Mouse (Mus musculus): ENCODE measurements around the gene Tcf7l2.

Gene Tcf7l2

DNA sequence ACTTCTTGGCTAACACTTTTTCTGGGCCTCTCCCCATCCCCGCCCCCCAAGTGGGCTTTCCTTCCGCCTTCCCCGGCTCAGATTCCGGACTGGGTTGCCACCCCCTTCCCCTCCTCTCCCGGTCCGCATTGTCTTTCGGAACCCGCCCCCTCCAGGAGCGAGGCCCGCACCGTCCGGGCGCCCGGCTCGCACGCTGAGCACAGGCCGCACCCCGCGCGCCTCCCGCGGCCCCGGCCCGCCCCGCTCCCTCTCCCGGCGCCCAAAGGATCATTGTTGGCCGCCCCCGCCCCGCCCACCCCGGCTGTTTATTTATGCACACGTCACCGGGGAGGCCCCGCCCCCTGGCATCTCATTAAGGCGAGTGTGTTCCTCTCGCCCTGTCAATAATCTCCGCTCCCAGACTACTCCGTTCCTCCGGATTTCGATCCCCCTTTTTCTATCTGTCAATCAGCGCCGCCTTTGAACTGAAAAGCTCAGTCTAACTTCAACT is at the start of gene Tcf7l2:
Gene Tcf7l2, plus strand, starts transcription at position 382 of the 490 bp plus-strand sequence.
- peak; percentile 90 to 95 for DNase-seq (ENCODE audit: inconsistent age in 2 of 2, low spot score in 1 of 2)

- no peak for DNase-seq (ENCODE audit: inconsistent age in 2 of 2, low spot score in 1 of 2)
Observed at GRCm38 (mm10) chr19:55694651-55695050, 47.0 kb upstream of the Tcf7l2 start.

- DNase-seq (ENCODE audit: inconsistent age in 2 of 2, low spot score in 1 of 2): no peak
Observed at GRCm38 (mm10) chr19:55695418-55695817, 46.2 kb upstream of the Tcf7l2 start.

- DNase-seq (ENCODE audit: inconsistent age in 2 of 2, low spot score in 1 of 2): no peak
Observed at GRCm38 (mm10) chr19:55698892-55699291, 42.7 kb upstream of the Tcf7l2 start.

DNA sequence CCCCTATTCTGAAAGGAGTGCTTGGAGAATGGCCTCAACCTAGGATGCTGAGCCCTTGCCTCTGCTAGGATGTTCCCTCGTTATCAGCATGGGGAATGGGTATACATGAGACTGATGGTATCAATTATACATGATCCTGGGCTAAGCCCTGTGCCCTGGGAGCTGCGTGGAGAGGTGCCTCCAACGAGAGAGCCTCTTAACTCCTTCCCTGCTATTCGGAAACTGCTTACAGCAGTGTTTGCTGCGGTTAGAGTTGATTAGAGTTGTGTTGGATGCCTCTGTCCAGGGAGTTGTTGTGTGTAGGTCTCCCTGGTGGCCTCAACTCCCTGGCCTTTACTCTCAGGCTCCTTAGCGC is 41.4 kb upstream of the Tcf7l2 start:
- DNase-seq (ENCODE audit: inconsistent age in 2 of 2, low spot score in 1 of 2): no peak

- DNase-seq (ENCODE audit: inconsistent age in 2 of 2, low spot score in 1 of 2): no peak
Observed at GRCm38 (mm10) chr19:55700569-55701282, 40.9 kb upstream of the Tcf7l2 start.

- no peak for DNase-seq (ENCODE audit: inconsistent age in 2 of 2, low spot score in 1 of 2)
Observed at GRCm38 (mm10) chr19:55701283-55701633, 40.4 kb upstream of the Tcf7l2 start.

DNA sequence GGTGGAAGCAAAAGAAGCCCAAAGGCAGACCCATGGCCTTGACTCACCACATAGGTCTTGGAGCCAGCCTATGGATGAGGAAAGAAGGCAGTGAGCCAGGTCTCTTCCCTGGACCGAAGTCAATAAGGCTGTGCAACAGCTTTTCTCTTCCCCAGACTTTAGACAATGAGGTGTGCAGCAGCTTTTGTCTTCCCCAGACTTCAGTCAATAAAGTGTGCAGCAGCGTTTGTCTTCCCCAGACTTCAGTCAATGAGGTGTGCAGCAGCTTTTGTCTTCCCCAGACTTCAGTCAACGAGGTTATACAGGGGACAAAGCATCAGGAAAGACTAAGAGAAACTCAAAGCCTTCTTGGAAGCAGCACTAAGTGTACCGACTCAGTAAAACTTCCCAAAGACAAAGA is 39.5 kb upstream of the Tcf7l2 start:
- DNase-seq (ENCODE audit: inconsistent age in 2 of 2, low spot score in 1 of 2): no peak

- no peak for DNase-seq (ENCODE audit: inconsistent age in 2 of 2, low spot score in 1 of 2)
Observed at GRCm38 (mm10) chr19:55702716-55703115, 38.9 kb upstream of the Tcf7l2 start.

GRCm38 (mm10) chr19:55704071-55704470 is 37.5 kb upstream of the Tcf7l2 start:
- no peak for DNase-seq (ENCODE audit: inconsistent age in 2 of 2, low spot score in 1 of 2)

DNA sequence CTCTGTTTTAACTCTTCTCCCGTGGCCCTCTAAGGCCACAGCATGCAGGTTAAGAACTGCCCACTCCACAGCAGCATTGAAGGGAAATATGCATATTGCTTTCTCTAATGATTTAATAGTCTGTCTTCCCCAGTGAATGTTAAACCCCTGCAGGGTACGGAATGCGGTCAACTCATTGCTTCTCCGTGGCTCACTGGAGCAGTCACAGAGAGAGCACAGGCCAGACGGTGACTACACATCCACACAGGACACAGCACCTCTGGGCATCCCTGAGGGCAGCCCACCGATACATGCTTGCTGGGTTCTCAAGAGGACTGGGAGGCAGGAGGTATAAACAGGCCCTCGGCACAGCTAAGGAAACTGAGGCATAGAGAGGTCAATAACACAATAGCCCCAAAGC is 35.3 kb upstream of the Tcf7l2 start:
- DNase-seq (ENCODE audit: inconsistent age in 2 of 2, low spot score in 1 of 2): no peak

DNA sequence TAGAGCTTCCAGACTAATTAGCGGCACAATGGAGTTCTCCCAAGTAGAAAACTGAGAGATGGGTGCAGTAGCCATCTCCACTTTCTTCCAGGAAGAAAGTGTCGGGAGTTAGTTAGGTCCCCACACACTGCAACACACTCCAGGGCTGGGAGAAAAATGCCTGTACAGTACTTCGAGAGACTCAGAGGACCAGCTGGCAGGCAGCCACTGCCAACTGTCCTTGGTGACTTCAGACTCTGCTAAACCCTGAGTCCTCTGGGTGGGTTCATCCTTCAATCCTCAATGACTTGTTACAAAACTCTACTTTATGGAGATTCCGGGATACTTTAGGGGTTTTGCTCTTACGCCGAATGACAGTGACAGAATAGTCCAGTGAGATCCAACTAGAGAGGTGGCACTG is 34.8 kb upstream of the Tcf7l2 start:
- peak; percentile 63 to 76 for DNase-seq (ENCODE audit: inconsistent age in 2 of 2, low spot score in 1 of 2)

DNA sequence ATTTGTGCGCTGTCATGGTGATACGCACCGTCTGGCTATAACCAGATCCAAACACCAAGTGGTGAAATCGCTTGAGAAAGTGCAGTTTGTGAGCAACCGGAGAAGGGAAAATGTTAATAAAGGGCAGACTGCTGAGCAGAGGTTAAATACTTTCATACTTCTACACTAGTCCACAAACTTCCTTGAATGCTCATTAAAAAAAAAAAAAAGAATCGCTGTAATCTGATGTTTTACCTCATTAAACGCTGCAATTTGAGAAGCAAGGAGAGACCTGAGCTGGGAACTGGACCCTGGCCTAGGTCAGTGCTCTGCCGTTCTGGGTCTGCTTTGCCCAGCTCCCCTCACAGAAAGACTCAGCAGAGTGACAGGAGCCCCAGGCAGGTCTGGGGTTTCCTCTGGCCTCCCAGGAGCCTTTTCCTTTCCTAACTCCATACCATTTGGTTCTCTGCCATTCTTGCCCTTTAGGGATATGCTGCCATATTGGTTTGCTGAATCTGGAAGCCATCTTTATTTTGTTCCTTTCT is 33.5 kb upstream of the Tcf7l2 start:
- DNase-seq (ENCODE audit: inconsistent age in 2 of 2, low spot score in 1 of 2): no peak

DNA sequence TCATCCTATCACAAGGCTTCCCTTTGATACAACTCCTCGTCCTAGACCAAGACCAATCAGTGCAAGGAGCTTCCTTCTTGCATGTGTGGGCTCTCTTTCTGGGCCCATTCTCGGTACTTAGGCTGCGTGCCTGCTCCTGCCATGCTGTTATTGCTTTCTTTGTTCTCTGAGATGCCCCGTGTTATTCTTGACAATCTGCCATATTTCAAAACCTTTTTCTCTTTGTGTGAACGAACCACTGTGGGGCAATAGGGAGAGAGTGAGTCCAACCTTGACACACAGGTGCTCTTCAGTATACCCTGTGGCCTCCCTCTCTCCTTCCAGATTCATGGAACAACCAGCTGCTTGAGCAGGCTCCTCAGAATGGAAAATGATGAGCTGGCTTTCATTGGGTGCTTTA is 30.8 kb upstream of the Tcf7l2 start:
- DNase-seq (ENCODE audit: inconsistent age in 2 of 2, low spot score in 1 of 2): no peak

GRCm38 (mm10) chr19:55711701-55712100 is 29.9 kb upstream of the Tcf7l2 start:
- peak in 1 of 2 experiments; percentile 24 for DNase-seq (ENCODE audit: inconsistent age in 2 of 2, low spot score in 1 of 2)

GRCm38 (mm10) chr19:55712678-55713077 is 28.9 kb upstream of the Tcf7l2 start:
- DNase-seq (ENCODE audit: inconsistent age in 2 of 2, low spot score in 1 of 2): peak; percentile 30 to 66

GRCm38 (mm10) chr19:55714015-55714414 is 27.6 kb upstream of the Tcf7l2 start:
- peak; percentile 40 to 64 for DNase-seq (ENCODE audit: inconsistent age in 2 of 2, low spot score in 1 of 2)

DNA sequence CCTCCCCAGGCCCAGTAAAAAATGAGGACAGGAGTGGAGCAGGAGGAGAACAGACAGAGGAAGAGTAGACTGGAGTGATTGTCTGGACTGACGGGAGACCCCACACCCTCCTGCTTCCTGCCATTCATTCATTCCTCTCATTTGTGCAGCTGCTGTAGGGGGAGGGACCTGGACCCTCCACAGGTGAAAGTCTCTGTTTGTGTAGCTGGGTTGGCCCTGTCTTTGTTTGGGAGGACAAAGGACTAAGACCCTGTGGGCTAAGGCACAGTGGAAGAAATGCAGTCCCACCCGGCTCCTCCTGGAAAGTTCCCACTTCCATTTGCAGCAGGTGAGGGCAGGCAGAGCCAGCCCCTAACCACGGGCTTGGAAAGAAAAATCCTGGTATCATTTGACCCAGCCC is 27.0 kb upstream of the Tcf7l2 start:
- DNase-seq (ENCODE audit: inconsistent age in 2 of 2, low spot score in 1 of 2): no peak

DNA sequence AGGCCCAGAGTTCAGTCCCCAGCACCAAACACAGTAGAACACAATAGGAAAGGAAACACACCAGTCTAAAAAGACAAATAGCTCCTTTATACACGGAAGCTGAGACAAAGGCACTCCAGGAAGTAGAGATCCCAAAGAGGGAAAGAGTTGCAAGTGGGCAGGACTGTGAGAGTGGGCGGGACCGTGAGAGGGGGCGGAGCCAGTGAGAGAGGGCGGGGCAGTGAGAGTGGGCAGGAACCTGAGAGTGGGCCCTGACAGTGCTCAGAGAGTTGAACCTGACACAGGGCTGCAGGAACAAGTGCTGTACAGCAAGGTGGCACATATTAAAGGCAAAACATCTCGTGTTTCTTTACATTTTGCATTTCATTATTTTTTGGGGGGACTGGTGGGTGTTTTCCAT is 22.5 kb upstream of the Tcf7l2 start:
- no peak for DNase-seq (ENCODE audit: inconsistent age in 2 of 2, low spot score in 1 of 2)

GRCm38 (mm10) chr19:55719524-55720408 is 21.9 kb upstream of the Tcf7l2 start:
- no peak for DNase-seq (ENCODE audit: inconsistent age in 2 of 2, low spot score in 1 of 2)

GRCm38 (mm10) chr19:55720409-55721092 is 21.1 kb upstream of the Tcf7l2 start:
- DNase-seq (ENCODE audit: inconsistent age in 2 of 2, low spot score in 1 of 2): no peak

All from adrenal gland, adult (tissue).